Mouse (Mus musculus) thymus, adult 2 months (tissue): ENCODE results near the gene Fbxo6.

Experiments
- CTCF ChIP-seq: fragments of 200-500 bp; IDR thresholded peaks from 2 replicates; pipeline ENCODE4 v1.5.1; 2012; ENCODE audit warnings: mild to moderate bottlenecking, control low read depth, low read length, moderate library complexity, borderline replicate concordance; ENCODE audit not compliant: control insufficient read depth, poor library complexity, insufficient read depth; ENCODE audit errors: extremely low read depth
- POLR2A ChIP-seq: fragments of 200-500 bp; IDR thresholded peaks from 2 replicates; pipeline ENCODE4 v1.6.1; 2012; ENCODE audit warnings: mild to moderate bottlenecking, low read length, control low read depth, moderate library complexity; ENCODE audit not compliant: control insufficient read depth, poor library complexity, insufficient read depth; ENCODE audit errors: extremely low read depth

DNA sequence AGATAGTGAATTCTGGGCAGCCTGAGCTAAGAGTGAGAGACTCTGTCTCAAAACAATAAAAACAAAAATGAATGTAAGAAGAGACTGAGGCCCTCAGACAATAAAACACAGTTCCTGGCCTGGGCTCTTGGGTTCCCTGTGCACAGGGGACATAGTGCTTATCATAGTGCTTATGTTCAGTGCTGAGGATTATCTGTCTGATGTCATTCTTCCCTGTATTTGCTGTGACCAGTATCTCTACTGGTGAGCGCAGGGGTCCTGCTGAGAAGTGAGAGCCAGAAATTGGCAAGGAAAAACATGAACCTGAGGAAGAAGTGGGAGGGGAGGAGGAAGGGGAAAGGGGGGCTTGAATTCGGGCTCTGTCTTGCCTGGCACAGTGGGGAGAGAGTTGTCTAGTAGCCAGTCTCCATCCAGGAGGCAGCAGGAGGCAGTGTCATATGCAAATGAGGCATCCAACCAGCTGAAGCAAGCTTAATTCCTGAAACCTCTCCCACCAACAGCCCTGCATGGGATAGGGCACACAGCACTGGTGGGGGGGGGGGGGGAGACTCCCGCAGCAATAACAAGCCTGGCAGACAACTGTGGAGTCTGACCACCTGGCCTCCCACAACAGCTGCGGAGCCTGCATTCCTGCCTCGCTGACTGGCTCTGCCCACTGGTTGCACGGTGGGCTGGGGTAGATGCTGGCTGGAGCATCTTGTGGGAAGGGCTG, 29.8 kb downstream of the Fbxo6 start:
- TF ChIP-seq POLR2A (no peak), CTCF (no peak)
